Mouse (Mus musculus) induced T-regulatory cell, adult 2 months (primary cell): Measurements from ENCODE around the gene Gstp3.
"Not testable (repeated sequence)": the region's sequence is repeated elsewhere in the genome, so short reads cannot be mapped to it uniquely, and the experiment has no call there.

ENCODE experiments used
- DNase-seq: peaks from one replicate; pipeline ENCODE4 v3.0.0-alpha.2; 2012; ENCODE audit warnings: low read depth

Gene Gstp3

GRCm38 (mm10) chr19:4037788-4038232 is 21.6 kb downstream of the Gstp3 start, which contains the start of gene Gstp1:
Gene Gstp1, minus strand, starts transcription at chr19:4037985.
- peak; percentile 94 for DNase-seq

GRCm38 (mm10) chr19:4037154-4037787 is 22.1 kb downstream of the Gstp3 start:
- DNase-seq: not testable (repeated sequence)

- peak; percentile 41 for DNase-seq
These were observed 22.9 kb downstream of the Gstp3 start for GRCm38 (mm10) chr19:4036327-4037045.

- no peak for DNase-seq
These were observed 25.6 kb downstream of the Gstp3 start for GRCm38 (mm10) chr19:4033742-4034141.

GRCm38 (mm10) chr19:4033298-4033697 is 26.1 kb downstream of the Gstp3 start:
- no peak for DNase-seq

GRCm38 (mm10) chr19:4032668-4033067 is 26.7 kb downstream of the Gstp3 start:
- DNase-seq: no peak

- no peak for DNase-seq
These were observed 31.8 kb downstream of the Gstp3 start for GRCm38 (mm10) chr19:4027576-4027975.

- DNase-seq: no peak
These were observed 36.2 kb downstream of the Gstp3 start for GRCm38 (mm10) chr19:4023185-4023584.

GRCm38 (mm10) chr19:4018743-4019583 is 40.4 kb downstream of the Gstp3 start:
- peak; percentile 86 for DNase-seq

- no peak for DNase-seq
These were observed 41.3 kb downstream of the Gstp3 start for GRCm38 (mm10) chr19:4017921-4018587.

- no peak for DNase-seq
These were observed 43.7 kb downstream of the Gstp3 start for GRCm38 (mm10) chr19:4015635-4016034.

- no peak for DNase-seq
These were observed 44.6 kb downstream of the Gstp3 start for GRCm38 (mm10) chr19:4014802-4015201.

- no peak for DNase-seq
These were observed 46.3 kb downstream of the Gstp3 start for GRCm38 (mm10) chr19:4013066-4013465.

- peak; percentile 98 for DNase-seq
These were observed 46.8 kb downstream of the Gstp3 start, which contains the start of gene Ndufv1 for GRCm38 (mm10) chr19:4012432-4013022. Gene Ndufv1, minus strand, starts transcription at chr19:4012806.

- DNase-seq: no peak
These were observed 48.3 kb downstream of the Gstp3 start for GRCm38 (mm10) chr19:4011086-4011485.
